Mouse (Mus musculus): ENCODE data around the gene Thsd4. TPM values are rescaled to one million over a fixed set of nuclear protein-coding genes. Genes with fewer than 3 reads are reported as not detected.

The Thsd4 gene
- polyA plus RNA-seq, 1 experiment from 2014 or later: 1.2 TPM

- no peak for DNase-seq (ENCODE audit: low spot score)
Measured at GRCm38 (mm10) chr9:60518216-60518615, 3.6 kb downstream of the Thsd4 start.

GRCm38 (mm10) chr9:60517148-60517547 is 4.7 kb downstream of the Thsd4 start:
- no peak for DNase-seq (ENCODE audit: low spot score)

- DNase-seq (ENCODE audit: low spot score): no peak
Measured at GRCm38 (mm10) chr9:60516379-60516778, 5.5 kb downstream of the Thsd4 start.

GRCm38 (mm10) chr9:60513329-60513788 is 8.5 kb downstream of the Thsd4 start:
- DNase-seq (ENCODE audit: low spot score): no peak

GRCm38 (mm10) chr9:60510876-60511275 is 11.0 kb downstream of the Thsd4 start:
- no peak for DNase-seq (ENCODE audit: low spot score)

GRCm38 (mm10) chr9:60506136-60506535 is 15.7 kb downstream of the Thsd4 start:
- no peak for DNase-seq (ENCODE audit: low spot score)

- no peak for DNase-seq (ENCODE audit: low spot score)
Measured at GRCm38 (mm10) chr9:60504378-60505285, 17.2 kb downstream of the Thsd4 start.

- DNase-seq (ENCODE audit: low spot score): no peak
Measured at GRCm38 (mm10) chr9:60502220-60502619, 19.6 kb downstream of the Thsd4 start.

- no peak for DNase-seq (ENCODE audit: low spot score)
Measured at GRCm38 (mm10) chr9:60501504-60502179, 20.2 kb downstream of the Thsd4 start.

- DNase-seq (ENCODE audit: low spot score): no peak
Measured at GRCm38 (mm10) chr9:60492275-60492974, 29.4 kb downstream of the Thsd4 start.

- peak; percentile 61 for DNase-seq (ENCODE audit: low spot score)
Measured at GRCm38 (mm10) chr9:60491489-60492100, 30.3 kb downstream of the Thsd4 start.

GRCm38 (mm10) chr9:60491079-60491478 is 30.8 kb downstream of the Thsd4 start:
- no peak for DNase-seq (ENCODE audit: low spot score)

- DNase-seq (ENCODE audit: low spot score): no peak
Measured at GRCm38 (mm10) chr9:60488816-60489215, 33.0 kb downstream of the Thsd4 start.

- DNase-seq (ENCODE audit: low spot score): no peak
Measured at GRCm38 (mm10) chr9:60482165-60482564, 39.7 kb downstream of the Thsd4 start.

- DNase-seq (ENCODE audit: low spot score): no peak
Measured at GRCm38 (mm10) chr9:60480052-60480451, 41.8 kb downstream of the Thsd4 start.

GRCm38 (mm10) chr9:60478806-60479205 is 43.0 kb downstream of the Thsd4 start:
- no peak for DNase-seq (ENCODE audit: low spot score)

- DNase-seq (ENCODE audit: low spot score): no peak
Measured at GRCm38 (mm10) chr9:60477991-60478750, 43.7 kb downstream of the Thsd4 start.

GRCm38 (mm10) chr9:60460010-60460982 is 61.5 kb downstream of the Thsd4 start:
- DNase-seq (ENCODE audit: low spot score): no peak

- DNase-seq (ENCODE audit: low spot score): no peak
Measured at GRCm38 (mm10) chr9:60458468-60458962, 63.3 kb downstream of the Thsd4 start.
